Mouse (Mus musculus): ENCODE results near the gene Pde4d. TPM values are rescaled to one million over a fixed set of nuclear protein-coding genes. Genes with fewer than 3 reads are reported as not detected.

The Pde4d gene
- total and polyA plus RNA-seq, 3 experiments = 18.5 to 18.8 TPM; not detected in 1

GRCm38 (mm10) chr13:109798651-109799050, 1348.9 kb downstream of the Pde4d start:
- Histone ChIP-seq H3K9ac (ENCODE audit: control insufficient read depth, low read depth, low read length, poor library complexity, severe bottlenecking) (no peak overlapping the region), H3K27me3 (ENCODE audit: control insufficient read depth in 1 of 2, insufficient read depth in 2 of 2, low read length in 2 of 2) (no peaks in the 10 kb centered on the region), H3K9me3 (replicated peaks; ENCODE audit: insufficient read depth, low read length) (no peaks in the 10 kb centered on the region), H3K4me3 (ENCODE audit: control insufficient read depth in 1 of 2, insufficient read depth in 1 of 2, low read depth in 2 of 2, low read length in 2 of 2) (no peak overlapping the region), H3K27ac (ENCODE audit: control insufficient read depth, low read depth, low read length) (no peak overlapping the region), H3K4me1 (ENCODE audit: control insufficient read depth in 1 of 2, insufficient read depth in 2 of 2, low read length in 2 of 2) (no peaks in the 10 kb centered on the region), H3K36me3 (ENCODE audit: control insufficient read depth in 1 of 2, insufficient read depth in 2 of 2, low read length in 2 of 2) (peaks cover 0 to 11% of the 10 kb centered on the region in 2 experiments; a peak in 2 of 4 replicates), H3K79me2 (ENCODE audit: control insufficient read depth, insufficient read depth, low read length, poor library complexity) (no peaks in the 10 kb centered on the region)
- DNase-seq (ENCODE audit: low read depth, low spot score) = no peak
- TF ChIP-seq GATA1 (IDR thresholded peaks at IDR 0.05; ENCODE audit: low read depth, low read length) (no peak), POLR2AphosphoS5 (IDR thresholded peaks at IDR 0.05; ENCODE audit: borderline replicate concordance, low read depth, low read length) (no peak), NELFE (IDR thresholded peaks at IDR 0.05; ENCODE audit: low read depth, low read length) (no peak), MYB (IDR thresholded peaks at IDR 0.05; ENCODE audit: low read depth, low read length) (no peak), MAX (IDR thresholded peaks at IDR 0.05; ENCODE audit: low read length) (no peak), UBTF (IDR thresholded peaks at IDR 0.05; ENCODE audit: borderline replicate concordance, insufficient read depth, low read depth, low read length) (no peak), TBP (IDR thresholded peaks at IDR 0.05; ENCODE audit: low read depth, low read length) (no peak), ETS1 (IDR thresholded peaks at IDR 0.05; ENCODE audit: low read depth, low read length) (no peak), MXI1 (IDR thresholded peaks at IDR 0.05; ENCODE audit: low read depth, low read length) (no peak), USF1 (IDR thresholded peaks at IDR 0.05; ENCODE audit: low read depth, low read length) (no peak), MEF2A (IDR thresholded peaks at IDR 0.05; ENCODE audit: extremely low read depth, insufficient replicate concordance, low read depth, low read length, poor library complexity, severe bottlenecking) (no peak), POLR2AphosphoS2 (IDR thresholded peaks at IDR 0.05; ENCODE audit: low read length) (no peak), E2F4 (IDR thresholded peaks at IDR 0.05; ENCODE audit: borderline replicate concordance, low read depth, low read length) (no peak), POLR2A (IDR thresholded peaks at IDR 0.05; ENCODE audit: control insufficient read depth in 1 of 2, insufficient read depth in 1 of 2, low read depth in 1 of 2, low read length in 2 of 2, poor library complexity in 1 of 2) (no peak), USF2 (IDR thresholded peaks at IDR 0.05; ENCODE audit: borderline replicate concordance in 1 of 2, insufficient read depth in 1 of 2, low read depth in 1 of 2, low read length in 2 of 2) (no peak), KAT2A (conservative IDR thresholded peaks at IDR 0.05; ENCODE audit: low read depth, low read length) (no peak), TAL1 (IDR thresholded peaks at IDR 0.05; ENCODE audit: low read length) (no peak), MAZ (IDR thresholded peaks at IDR 0.05; ENCODE audit: low read depth, low read length) (no peak), BHLHE40 (IDR thresholded peaks at IDR 0.05; ENCODE audit: borderline replicate concordance, low read depth, low read length) (no peak)

- no peak for TF ChIP-seq ZNF384 (IDR thresholded peaks at IDR 0.05; ENCODE audit: low read depth, low read length)
- TF ChIP-seq JUND (IDR thresholded peaks at IDR 0.05; ENCODE audit: low read depth, low read length) = no peak
- TF ChIP-seq ZC3H11A (IDR thresholded peaks at IDR 0.05; ENCODE audit: low read depth, low read length) = no peak
- TF ChIP-seq POLR2AphosphoS2 (IDR thresholded peaks at IDR 0.05; ENCODE audit: low read length) = no peak
- TF ChIP-seq USF2 (IDR thresholded peaks at IDR 0.05; ENCODE audit: borderline replicate concordance in 1 of 2, insufficient read depth in 1 of 2, low read depth in 1 of 2, low read length in 2 of 2) = no peak
- no peak for TF ChIP-seq UBTF (IDR thresholded peaks at IDR 0.05; ENCODE audit: borderline replicate concordance, insufficient read depth, low read depth, low read length)
- TF ChIP-seq NELFE (IDR thresholded peaks at IDR 0.05; ENCODE audit: low read depth, low read length) = no peak
- no peak for TF ChIP-seq GABPA (IDR thresholded peaks at IDR 0.05; ENCODE audit: low read depth, low read length)
- no peak for TF ChIP-seq POLR2A (IDR thresholded peaks at IDR 0.05; ENCODE audit: control insufficient read depth in 1 of 2, insufficient read depth in 1 of 2, low read depth in 1 of 2, low read length in 2 of 2, poor library complexity in 1 of 2)
- TF ChIP-seq ETS1 (IDR thresholded peaks at IDR 0.05; ENCODE audit: low read depth, low read length) = no peak
- TF ChIP-seq TCF12 (IDR thresholded peaks at IDR 0.05; ENCODE audit: low read depth, low read length) = no peak
- no peak for TF ChIP-seq GATA1 (IDR thresholded peaks at IDR 0.05; ENCODE audit: low read depth, low read length)
- TF ChIP-seq MAZ (IDR thresholded peaks at IDR 0.05; ENCODE audit: low read depth, low read length) = no peak
- no peak for TF ChIP-seq E2F4 (IDR thresholded peaks at IDR 0.05; ENCODE audit: borderline replicate concordance, low read depth, low read length)
- TF ChIP-seq ELF1 (IDR thresholded peaks at IDR 0.05; ENCODE audit: low read depth, low read length) = no peak
- no peak for TF ChIP-seq NRF1 (IDR thresholded peaks at IDR 0.05; ENCODE audit: insufficient read depth, low read depth, low read length, poor library complexity, severe bottlenecking)
- Histone ChIP-seq H3K27ac (ENCODE audit: control insufficient read depth, low read depth, low read length) (no peak overlapping the region), H3K4me3 (ENCODE audit: control insufficient read depth in 1 of 2, insufficient read depth in 1 of 2, low read depth in 2 of 2, low read length in 2 of 2) (no peak overlapping the region), H3K9ac (ENCODE audit: control insufficient read depth, low read depth, low read length, poor library complexity, severe bottlenecking) (no peak overlapping the region), H3K4me1 (ENCODE audit: control insufficient read depth in 1 of 2, insufficient read depth in 2 of 2, low read length in 2 of 2) (peaks cover 9 to 15% of the 10 kb centered on the region in 2 experiments), H3K36me3 (ENCODE audit: control insufficient read depth in 1 of 2, insufficient read depth in 2 of 2, low read length in 2 of 2) (peaks cover 12 to 23% of the 10 kb centered on the region in 2 experiments), H3K79me2 (ENCODE audit: control insufficient read depth, insufficient read depth, low read length, poor library complexity) (peaks cover 4% of the 10 kb centered on the region; the same call in 1 of the 2 replicates), H3K9me3 (replicated peaks; ENCODE audit: insufficient read depth, low read length) (no peaks in the 10 kb centered on the region), H3K27me3 (ENCODE audit: control insufficient read depth in 1 of 2, insufficient read depth in 2 of 2, low read length in 2 of 2) (no peaks in the 10 kb centered on the region)
- no peak for DNase-seq (ENCODE audit: low read depth, low spot score)
Measured at GRCm38 (mm10) chr13:109802201-109802600, 1352.5 kb downstream of the Pde4d start.

All from MEL (cell line).